Mouse (Mus musculus) cerebellum, adult (tissue): ENCODE measurements at regions not wholly inside any gene's neighbourhood (a gene's known extent, or its start where the extent isn't known, plus 50 kb on each side); places are given as distances from the start of the nearest gene placed in this dataset.

Experiments used
- ATAC-seq: cut with Nextera tagmentation; 2 replicates; pipeline ENCODE4 v1.9.2; 2017; ENCODE audit warnings: mild to moderate bottlenecking, moderate library complexity, mixed read lengths; ENCODE audit not compliant: insufficient number of reproducible peaks, low FRiP score, low TSS enrichment

- ATAC-seq = no peak
Measured at GRCm38 (mm10) chr2:166290826-166291225, 135.4 kb upstream of the Sulf2 start.

GRCm38 (mm10) chr2:166289198-166289597, 133.7 kb upstream of the Sulf2 start:
- no peak for ATAC-seq

- ATAC-seq = peak; percentile 51; the same call in 1 of the 2 replicates
Measured at GRCm38 (mm10) chr2:166281137-166281536, 125.7 kb upstream of the Sulf2 start.

- ATAC-seq = peak; percentile 59
Measured at GRCm38 (mm10) chr2:166280651-166281127, 125.2 kb upstream of the Sulf2 start.

GRCm38 (mm10) chr2:166279676-166280075, 124.2 kb upstream of the Sulf2 start:
- ATAC-seq = no peak

GRCm38 (mm10) chr2:166275398-166275797, 119.9 kb upstream of the Sulf2 start:
- no peak for ATAC-seq

GRCm38 (mm10) chr2:166274016-166274346, 118.5 kb upstream of the Sulf2 start:
- ATAC-seq = no peak

- ATAC-seq = no peak
Measured at GRCm38 (mm10) chr2:166273312-166274015, 118.0 kb upstream of the Sulf2 start.

- no peak for ATAC-seq
Measured at GRCm38 (mm10) chr2:166272841-166273240, 117.4 kb upstream of the Sulf2 start.

GRCm38 (mm10) chr2:166272190-166272543, 116.7 kb upstream of the Sulf2 start:
- no peak for ATAC-seq

GRCm38 (mm10) chr2:166271373-166272189, 116.1 kb upstream of the Sulf2 start:
- no peak for ATAC-seq

- no peak for ATAC-seq
Measured at GRCm38 (mm10) chr2:166270007-166270406, 114.5 kb upstream of the Sulf2 start.

- ATAC-seq = no peak
Measured at GRCm38 (mm10) chr2:166266915-166267314, 111.5 kb upstream of the Sulf2 start.

GRCm38 (mm10) chr2:166266507-166266906, 111.0 kb upstream of the Sulf2 start:
- ATAC-seq = no peak

- no peak for ATAC-seq
Measured at GRCm38 (mm10) chr2:166264756-166265155, 109.3 kb upstream of the Sulf2 start.

- ATAC-seq = no peak
Measured at GRCm38 (mm10) chr2:166261799-166262198, 106.3 kb upstream of the Sulf2 start.

GRCm38 (mm10) chr2:166261065-166261464, 105.6 kb upstream of the Sulf2 start:
- no peak for ATAC-seq

- no peak for ATAC-seq
Measured at GRCm38 (mm10) chr2:166258771-166259180, 103.3 kb upstream of the Sulf2 start.

GRCm38 (mm10) chr2:166257666-166258065, 102.2 kb upstream of the Sulf2 start:
- ATAC-seq = no peak

- no peak for ATAC-seq
Measured at GRCm38 (mm10) chr2:166256193-166256592, 100.7 kb upstream of the Sulf2 start.

- no peak for ATAC-seq
Measured at GRCm38 (mm10) chr2:166254581-166254980, 99.1 kb upstream of the Sulf2 start.

GRCm38 (mm10) chr2:166252107-166252506, 96.6 kb upstream of the Sulf2 start:
- no peak for ATAC-seq
